Mouse (Mus musculus): ENCODE data around the gene Slc16a1.

DNA sequence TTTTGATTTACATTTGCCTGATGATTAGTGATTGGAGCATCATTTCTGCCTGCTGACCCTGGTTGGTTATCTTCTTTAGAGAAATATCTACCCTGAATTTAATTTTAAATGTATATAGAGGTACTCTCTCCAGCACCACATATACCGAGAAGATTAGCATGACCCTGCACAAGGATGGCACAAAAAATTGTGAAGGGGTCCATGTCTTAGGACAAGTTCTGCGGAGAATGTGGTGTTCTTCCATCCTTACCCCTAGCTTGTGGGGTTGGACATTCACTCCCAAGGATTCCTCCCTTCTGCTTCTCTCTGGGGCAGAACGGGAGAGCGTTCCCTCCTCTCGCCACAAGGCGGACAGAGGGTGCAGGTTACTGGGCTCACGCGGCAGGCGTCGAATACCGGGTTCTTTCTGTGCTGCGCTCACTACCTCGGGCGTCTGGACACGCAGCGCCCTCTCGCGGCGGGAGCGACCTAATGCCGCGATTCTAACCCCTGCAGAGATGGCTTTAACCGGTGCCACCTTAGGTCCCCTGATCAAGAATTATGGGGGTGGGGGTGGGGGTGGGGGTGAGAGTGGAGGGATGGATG lies 62.4 kb downstream of the Slc16a1 start:
- TF ChIP-seq CTCF (IDR thresholded peaks at IDR 0.05; ENCODE audit: borderline replicate concordance, control insufficient read depth, extremely low read depth, insufficient read depth, low read length, poor library complexity) = peak; percentile 98
- TF ChIP-seq POLR2A (IDR thresholded peaks at IDR 0.05; ENCODE audit: control insufficient read depth, extremely low read depth, insufficient read depth, low read length, poor library complexity) = no peak

All from thymus, adult 2 months (tissue).